ENCODE assay signal across 11 mouse cellular contexts in genomic region chr7:137414710-137415109, GRCm38 (mm10).
"Had no signal": no experiment of that assay in that cellular context is flagged by ENCODE, and none has a peak within 500 bp of the region (broad histone marks: within the 10 kb centered on the region; RNA-seq: fewer than 3 reads in every experiment).

No protein-coding gene starts in this region.

- ATAC-seq: liver, postnatal 0 days had no signal

- DNase-seq: kidney, adult 2 months; kidney, postnatal 14 days; layer of hippocampus, adult 9-11 months; liver; liver, embryonic 13.5 days; liver, postnatal 0 days; lung, postnatal 36 days; midbrain, embryonic 14.5 days; spleen, adult 18-20 months; thymus, adult 18-20 months; thymus, postnatal 36 days had no signal
